Mouse (Mus musculus): ENCODE measurements at regions not wholly inside any gene's neighbourhood (a gene's known extent, or its start where the extent isn't known, plus 50 kb on each side); places are given as distances from the start of the nearest gene placed in this dataset.

GRCm38 (mm10) chr2:19744986-19745660 lies 87.6 kb downstream of the Otud1 start:
- Histone ChIP-seq H3K9ac (ENCODE audit: low read depth, low read length) (no peak overlapping the region), H3K27me3 (replicated peaks; ENCODE audit: control insufficient read depth, insufficient read depth, low read length) (no peaks in the 10 kb centered on the region), H3K9me3 (ENCODE audit: control insufficient read depth, low read length) (no peaks in the 10 kb centered on the region), H3K4me1 (ENCODE audit: control insufficient read depth, insufficient read depth, low read length) (no peaks in the 10 kb centered on the region), H3K36me3 (ENCODE audit: control insufficient read depth, insufficient read depth, low read length) (no peaks in the 10 kb centered on the region), H3K27ac (ENCODE audit: low read length) (no peak overlapping the region), H3K4me2 (ENCODE audit: low read depth, low read length) (no peak overlapping the region), H3K4me3 (ENCODE audit: low read length) (no peak overlapping the region)
- no peak for ATAC-seq
- WGBS: 91% methylated on average over 2 of the region's 2 CpGs

- ATAC-seq: no peak
- H3K9ac ChIP-seq (ENCODE audit: low read depth, low read length): no peak overlapping the region
- no peak overlapping the region for H3K4me3 ChIP-seq (ENCODE audit: low read length)
- H3K27me3 ChIP-seq (replicated peaks; ENCODE audit: control insufficient read depth, insufficient read depth, low read length): no peaks in the 10 kb centered on the region
- no peak overlapping the region for H3K27ac ChIP-seq (ENCODE audit: low read length)
- H3K36me3 ChIP-seq (ENCODE audit: control insufficient read depth, insufficient read depth, low read length): no peaks in the 10 kb centered on the region
- H3K4me1 ChIP-seq (ENCODE audit: control insufficient read depth, insufficient read depth, low read length): no peaks in the 10 kb centered on the region
- H3K4me2 ChIP-seq (ENCODE audit: low read depth, low read length): no peak overlapping the region
- whole genome bisulfite sequencing: 90% methylated on average over 11 of the region's 11 CpGs
- no peaks in the 10 kb centered on the region for H3K9me3 ChIP-seq (ENCODE audit: control insufficient read depth, low read length)
Observed at GRCm38 (mm10) chr2:19752753-19753152, 95.2 kb downstream of the Otud1 start.

- no peak overlapping the region for H3K4me3 ChIP-seq (ENCODE audit: low read length)
- no peak for ATAC-seq
- no peak overlapping the region for H3K27ac ChIP-seq (ENCODE audit: low read length)
- no peaks in the 10 kb centered on the region for H3K9me3 ChIP-seq (ENCODE audit: control insufficient read depth, low read length)
- H3K9ac ChIP-seq (ENCODE audit: low read depth, low read length): no peak overlapping the region
- H3K4me1 ChIP-seq (ENCODE audit: control insufficient read depth, insufficient read depth, low read length): no peaks in the 10 kb centered on the region
- no peaks in the 10 kb centered on the region for H3K36me3 ChIP-seq (ENCODE audit: control insufficient read depth, insufficient read depth, low read length)
- no peaks in the 10 kb centered on the region for H3K27me3 ChIP-seq (replicated peaks; ENCODE audit: control insufficient read depth, insufficient read depth, low read length)
- H3K4me2 ChIP-seq (ENCODE audit: low read depth, low read length): no peak overlapping the region
Observed at GRCm38 (mm10) chr2:19753479-19753878, 95.9 kb downstream of the Otud1 start.

GRCm38 (mm10) chr2:19757910-19758309 lies 100.4 kb downstream of the Otud1 start:
- WGBS: 62% methylated on average over 4 of the region's 4 CpGs
- ATAC-seq: no peak
- H3K9me3 ChIP-seq (ENCODE audit: control insufficient read depth, low read length): no peaks in the 10 kb centered on the region

GRCm38 (mm10) chr2:19759169-19759568 lies 101.6 kb downstream of the Otud1 start:
- WGBS: 29% methylated on average over 2 of the region's 2 CpGs

More at GRCm38 (mm10) chr2:19757910-19758309, 100.4 kb downstream of the Otud1 start:
- H3K27ac ChIP-seq (ENCODE audit: low read length): no peak overlapping the region
- H3K9ac ChIP-seq (ENCODE audit: low read depth, low read length): no peak overlapping the region
- H3K4me2 ChIP-seq (ENCODE audit: low read depth, low read length): no peak overlapping the region
- H3K36me3 ChIP-seq (ENCODE audit: control insufficient read depth, insufficient read depth, low read length): no peaks in the 10 kb centered on the region
- H3K4me3 ChIP-seq (ENCODE audit: low read length): no peak overlapping the region
- no peaks in the 10 kb centered on the region for H3K4me1 ChIP-seq (ENCODE audit: control insufficient read depth, insufficient read depth, low read length)
- H3K27me3 ChIP-seq (replicated peaks; ENCODE audit: control insufficient read depth, insufficient read depth, low read length): no peaks in the 10 kb centered on the region

GRCm38 (mm10) chr2:19759577-19759976 lies 102.0 kb downstream of the Otud1 start:
- Histone ChIP-seq H3K4me2 (ENCODE audit: low read depth, low read length) (no peak overlapping the region), H3K9ac (ENCODE audit: low read depth, low read length) (no peak overlapping the region), H3K27me3 (replicated peaks; ENCODE audit: control insufficient read depth, insufficient read depth, low read length) (no peaks in the 10 kb centered on the region), H3K4me3 (ENCODE audit: low read length) (no peak overlapping the region), H3K36me3 (ENCODE audit: control insufficient read depth, insufficient read depth, low read length) (no peaks in the 10 kb centered on the region), H3K4me1 (ENCODE audit: control insufficient read depth, insufficient read depth, low read length) (no peaks in the 10 kb centered on the region), H3K27ac (ENCODE audit: low read length) (no peak overlapping the region), H3K9me3 (ENCODE audit: control insufficient read depth, low read length) (no peaks in the 10 kb centered on the region)
- 60% methylated on average over 6 of the region's 6 CpGs for WGBS
- no peak for ATAC-seq

More at GRCm38 (mm10) chr2:19759169-19759568, 101.6 kb downstream of the Otud1 start:
- no peak overlapping the region for H3K4me2 ChIP-seq (ENCODE audit: low read depth, low read length)
- H3K27me3 ChIP-seq (replicated peaks; ENCODE audit: control insufficient read depth, insufficient read depth, low read length): no peaks in the 10 kb centered on the region
- H3K4me3 ChIP-seq (ENCODE audit: low read length): no peak overlapping the region
- no peaks in the 10 kb centered on the region for H3K36me3 ChIP-seq (ENCODE audit: control insufficient read depth, insufficient read depth, low read length)
- H3K9me3 ChIP-seq (ENCODE audit: control insufficient read depth, low read length): no peaks in the 10 kb centered on the region
- H3K4me1 ChIP-seq (ENCODE audit: control insufficient read depth, insufficient read depth, low read length): no peaks in the 10 kb centered on the region
- H3K27ac ChIP-seq (ENCODE audit: low read length): no peak overlapping the region
- no peak for ATAC-seq
- no peak overlapping the region for H3K9ac ChIP-seq (ENCODE audit: low read depth, low read length)

GRCm38 (mm10) chr2:19762996-19763395 lies 105.4 kb downstream of the Otud1 start:
- no peaks in the 10 kb centered on the region for H3K36me3 ChIP-seq (ENCODE audit: control insufficient read depth, insufficient read depth, low read length)
- no peaks in the 10 kb centered on the region for H3K4me1 ChIP-seq (ENCODE audit: control insufficient read depth, insufficient read depth, low read length)
- no peaks in the 10 kb centered on the region for H3K9me3 ChIP-seq (ENCODE audit: control insufficient read depth, low read length)
- H3K4me3 ChIP-seq (ENCODE audit: low read length): no peak overlapping the region
- no peak overlapping the region for H3K4me2 ChIP-seq (ENCODE audit: low read depth, low read length)
- WGBS: 39% methylated on average over 3 of the region's 3 CpGs
- no peaks in the 10 kb centered on the region for H3K27me3 ChIP-seq (replicated peaks; ENCODE audit: control insufficient read depth, insufficient read depth, low read length)
- no peak overlapping the region for H3K27ac ChIP-seq (ENCODE audit: low read length)
- no peak overlapping the region for H3K9ac ChIP-seq (ENCODE audit: low read depth, low read length)
- ATAC-seq: no peak

- 91% methylated on average over 2 of the region's 2 CpGs for WGBS
- H3K4me2 ChIP-seq (ENCODE audit: low read depth, low read length): no peak overlapping the region
- H3K4me3 ChIP-seq (ENCODE audit: low read length): no peak overlapping the region
- no peaks in the 10 kb centered on the region for H3K36me3 ChIP-seq (ENCODE audit: control insufficient read depth, insufficient read depth, low read length)
- H3K4me1 ChIP-seq (ENCODE audit: control insufficient read depth, insufficient read depth, low read length): no peaks in the 10 kb centered on the region
- no peaks in the 10 kb centered on the region for H3K9me3 ChIP-seq (ENCODE audit: control insufficient read depth, low read length)
- no peak overlapping the region for H3K9ac ChIP-seq (ENCODE audit: low read depth, low read length)
- no peaks in the 10 kb centered on the region for H3K27me3 ChIP-seq (replicated peaks; ENCODE audit: control insufficient read depth, insufficient read depth, low read length)
- ATAC-seq: no peak
- H3K27ac ChIP-seq (ENCODE audit: low read length): no peak overlapping the region
Observed at GRCm38 (mm10) chr2:19784913-19785312, 124.7 kb upstream of the Etl4 start.

- WGBS: 69% methylated on average over 6 of the region's 6 CpGs
Observed at GRCm38 (mm10) chr2:19785663-19786260, 123.8 kb upstream of the Etl4 start.

GRCm38 (mm10) chr2:19792177-19792576 lies 117.4 kb upstream of the Etl4 start:
- H3K9ac ChIP-seq (ENCODE audit: low read depth, low read length): no peak overlapping the region
- no peaks in the 10 kb centered on the region for H3K27me3 ChIP-seq (replicated peaks; ENCODE audit: control insufficient read depth, insufficient read depth, low read length)
- no peak overlapping the region for H3K4me2 ChIP-seq (ENCODE audit: low read depth, low read length)
- H3K4me1 ChIP-seq (ENCODE audit: control insufficient read depth, insufficient read depth, low read length): no peaks in the 10 kb centered on the region
- no peaks in the 10 kb centered on the region for H3K36me3 ChIP-seq (ENCODE audit: control insufficient read depth, insufficient read depth, low read length)
- H3K9me3 ChIP-seq (ENCODE audit: control insufficient read depth, low read length): no peaks in the 10 kb centered on the region
- 69% methylated on average over 6 of the region's 6 CpGs for WGBS
- ATAC-seq: no peak
- no peak overlapping the region for H3K4me3 ChIP-seq (ENCODE audit: low read length)
- no peak overlapping the region for H3K27ac ChIP-seq (ENCODE audit: low read length)

More at GRCm38 (mm10) chr2:19785663-19786260, 123.8 kb upstream of the Etl4 start:
- Histone ChIP-seq H3K4me2 (ENCODE audit: low read depth, low read length) (no peak overlapping the region), H3K9ac (ENCODE audit: low read depth, low read length) (no peak overlapping the region), H3K4me1 (ENCODE audit: control insufficient read depth, insufficient read depth, low read length) (no peaks in the 10 kb centered on the region), H3K36me3 (ENCODE audit: control insufficient read depth, insufficient read depth, low read length) (no peaks in the 10 kb centered on the region), H3K27ac (ENCODE audit: low read length) (no peak overlapping the region), H3K4me3 (ENCODE audit: low read length) (no peak overlapping the region), H3K9me3 (ENCODE audit: control insufficient read depth, low read length) (no peaks in the 10 kb centered on the region), H3K27me3 (replicated peaks; ENCODE audit: control insufficient read depth, insufficient read depth, low read length) (no peaks in the 10 kb centered on the region)
- ATAC-seq: no peak
